Mouse (Mus musculus): Measurements from ENCODE around the gene Gm7173. TPM values are rescaled to one million over a fixed set of nuclear protein-coding genes. Genes with fewer than 3 reads are reported as not detected.
A peak's percentile ranks its signal among the peaks of the same experiment; 100 is the strongest.

The Gm7173 gene
- polyA plus RNA-seq (2015; fragmentation: Nextera tagmentation; extraction: Ambion mirVana), result 0.22 and 0.25 TPM in 2 replicates

- Histone ChIP-seq H3K4me2 (peak within 1 kb of the TSS; percentile 69), H3K36me3 (no peaks in the 10 kb centered on the region), H3K9ac (peak within 1 kb of the TSS; percentile 54), H3K27ac (replicated peaks) (no peak within 1 kb of the TSS), H3K4me3 (peak within 1 kb of the TSS; percentile 53), H3K27me3 (replicated peaks) (no peaks in the 10 kb centered on the region), H3K9me3 (no peaks in the 10 kb centered on the region), H3K4me1 (no peaks in the 10 kb centered on the region)
- WGBS, result 17% methylated on average over 23 of the region's 23 CpGs
- no peak for ATAC-seq (ENCODE audit: extremely low read depth, insufficient number of reproducible peaks, low FRiP score, low TSS enrichment)
These were observed at the start of gene Gm7173 for GRCm38 (mm10) chrX:79516977-79517645. Gene Gm7173 (minus strand): TSS chrX:79517285.

- Histone ChIP-seq H3K4me3 (peak overlapping the region; percentile 53), H3K27me3 (replicated peaks) (no peaks in the 10 kb centered on the region), H3K9me3 (no peaks in the 10 kb centered on the region), H3K4me2 (peak overlapping the region; percentile 69), H3K36me3 (no peaks in the 10 kb centered on the region), H3K4me1 (no peaks in the 10 kb centered on the region), H3K9ac (no peak overlapping the region), H3K27ac (replicated peaks) (no peak overlapping the region)
- no peak for ATAC-seq (ENCODE audit: extremely low read depth, insufficient number of reproducible peaks, low FRiP score, low TSS enrichment)
- 64% methylated on average over 1 of the region's 1 CpGs for WGBS
These were observed 546 bp upstream of the Gm7173 start for GRCm38 (mm10) chrX:79517646-79518016.

GRCm38 (mm10) chrX:79316790-79317189 lies 200.3 kb downstream of the Gm7173 start:
- Histone ChIP-seq H3K4me1 (no peaks in the 10 kb centered on the region), H3K4me2 (no peak overlapping the region), H3K27ac (replicated peaks) (no peak overlapping the region), H3K4me3 (no peak overlapping the region), H3K9me3 (no peaks in the 10 kb centered on the region), H3K36me3 (no peaks in the 10 kb centered on the region), H3K9ac (no peak overlapping the region), H3K27me3 (replicated peaks) (no peaks in the 10 kb centered on the region)
- no peak for ATAC-seq (ENCODE audit: extremely low read depth, insufficient number of reproducible peaks, low FRiP score, low TSS enrichment)

Other genes starting within 250 kb of the Gm7173 start
- 0.11 and 0.28 TPM in 2 replicates for gene Mageb16, start 154.2 kb upstream of the Gm7173 start, polyA plus RNA-seq (2015; fragmentation: Nextera tagmentation; extraction: Ambion mirVana)

Measured in heart, embryonic 13.5 days (tissue).